Mouse (Mus musculus): ENCODE results near the gene Vapb. TPM values are rescaled to one million over a fixed set of nuclear protein-coding genes. Genes with fewer than 3 reads are reported as not detected.

The Vapb gene
- total RNA-seq, 2 experiments from 2014 or later = 8.1 to 62.1 TPM

GRCm38 (mm10) chr2:173827228-173827627 lies 89.9 kb downstream of the Vapb start:
- ATAC-seq (replicated peaks; ENCODE audit: poor library complexity) = no peak

GRCm38 (mm10) chr2:173828134-173828533 lies 90.8 kb downstream of the Vapb start:
- ATAC-seq (replicated peaks; ENCODE audit: poor library complexity) = no peak

- no peak for ATAC-seq (replicated peaks; ENCODE audit: poor library complexity)
Measured at GRCm38 (mm10) chr2:173832828-173833492, 95.6 kb downstream of the Vapb start.

Other genes with a start within 250 kb of the Vapb start
- not detected in 2 replicates for gene 1700021F07Rik, start 214.9 kb upstream of the Vapb start, total RNA-seq (2015)
- not detected in 2 replicates for gene 1700021F07Rik, start 214.9 kb upstream of the Vapb start, total RNA-seq (2017)
- gene Ankrd60, start 159.1 kb upstream of the Vapb start, total RNA-seq (2015) = 0.88 TPM in 1 of 2 replicates, not detected in the other
- not detected in 2 replicates for gene Ankrd60, start 159.1 kb upstream of the Vapb start, total RNA-seq (2017)
- gene Rab22a, start 77.8 kb upstream of the Vapb start, total RNA-seq (2015) = 9.9 and 10.2 TPM in 2 replicates
- 6.8 and 7.3 TPM in 2 replicates for gene Rab22a, start 77.8 kb upstream of the Vapb start, total RNA-seq (2017)
- not detected in 2 replicates for gene 1700010B08Rik, start 18.1 kb upstream of the Vapb start, total RNA-seq (2015)
- gene 1700010B08Rik, start 18.1 kb upstream of the Vapb start, total RNA-seq (2017) = not detected in 2 replicates

Data from megakaryocyte progenitor cell, adult 5-6 weeks (primary cell).